Mouse (Mus musculus): ENCODE results near the gene Trmo.

The Trmo gene

DNA sequence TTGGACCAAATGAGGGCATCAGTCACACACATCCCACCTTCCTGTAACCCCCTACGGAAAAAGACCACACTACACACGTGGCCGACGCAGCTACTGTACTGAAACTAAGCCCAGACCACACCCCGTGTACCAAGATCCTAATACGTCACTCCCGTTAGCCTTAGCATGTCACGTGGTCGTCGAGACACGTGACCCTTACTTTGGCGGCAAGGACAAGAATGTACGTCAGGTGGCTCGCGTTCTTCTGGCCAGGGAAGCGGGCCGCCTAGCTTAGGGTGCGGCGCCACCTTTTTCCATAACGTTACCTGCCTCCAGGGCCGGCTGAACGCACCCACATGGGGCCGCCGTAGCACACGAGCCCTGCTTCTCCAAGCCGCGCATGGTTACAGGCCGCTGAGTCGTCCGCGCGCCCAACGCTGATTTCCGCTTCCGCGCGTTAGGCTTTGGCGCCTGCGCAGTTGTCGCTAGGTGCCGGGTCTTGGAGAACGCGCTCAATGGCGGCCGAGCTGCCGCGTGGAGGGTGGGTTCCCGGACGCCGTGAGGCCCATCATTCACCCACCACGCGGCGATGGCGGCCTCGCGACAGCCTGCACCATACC, at the start of gene Trmo:
Gene Trmo (minus strand): TSS at position 425 of the 599 bp plus-strand sequence.
- DNase-seq (ENCODE audit: low read depth): peak; percentile 96

DNA sequence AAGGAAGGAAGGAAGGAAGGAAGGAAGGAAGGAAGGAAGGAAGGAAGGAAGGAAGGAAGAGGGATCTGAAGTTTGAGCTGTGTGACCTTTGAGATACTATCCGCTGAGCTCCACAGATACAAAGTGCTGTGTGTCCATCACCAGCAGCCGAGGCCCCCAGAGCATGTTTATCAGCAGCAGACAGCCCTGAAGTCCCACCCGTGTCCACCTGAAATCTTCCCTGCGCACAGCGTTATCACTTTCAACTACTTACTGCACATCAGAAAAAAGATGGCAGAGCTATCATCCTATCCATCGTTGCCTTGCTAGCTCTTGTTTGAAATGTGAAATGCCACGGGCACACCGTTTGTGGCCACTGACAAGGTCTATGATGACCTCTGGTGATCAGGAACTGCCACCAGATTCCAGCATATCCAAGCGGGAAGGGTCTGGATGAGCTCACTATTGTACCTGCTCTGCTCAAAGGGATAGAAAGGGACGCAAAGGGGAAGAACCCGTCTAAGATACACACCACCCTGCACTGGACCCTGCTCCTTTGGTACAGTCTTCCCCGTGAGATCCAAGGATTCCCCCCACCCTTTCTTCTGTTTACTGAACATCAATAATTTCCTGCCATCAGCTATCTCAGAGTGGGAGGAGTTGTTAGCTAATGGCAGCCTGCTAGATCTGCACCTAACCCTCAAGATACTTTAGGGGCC, 43.3 kb upstream of the Trmo start:
- no peak for DNase-seq (ENCODE audit: low read depth)

DNA sequence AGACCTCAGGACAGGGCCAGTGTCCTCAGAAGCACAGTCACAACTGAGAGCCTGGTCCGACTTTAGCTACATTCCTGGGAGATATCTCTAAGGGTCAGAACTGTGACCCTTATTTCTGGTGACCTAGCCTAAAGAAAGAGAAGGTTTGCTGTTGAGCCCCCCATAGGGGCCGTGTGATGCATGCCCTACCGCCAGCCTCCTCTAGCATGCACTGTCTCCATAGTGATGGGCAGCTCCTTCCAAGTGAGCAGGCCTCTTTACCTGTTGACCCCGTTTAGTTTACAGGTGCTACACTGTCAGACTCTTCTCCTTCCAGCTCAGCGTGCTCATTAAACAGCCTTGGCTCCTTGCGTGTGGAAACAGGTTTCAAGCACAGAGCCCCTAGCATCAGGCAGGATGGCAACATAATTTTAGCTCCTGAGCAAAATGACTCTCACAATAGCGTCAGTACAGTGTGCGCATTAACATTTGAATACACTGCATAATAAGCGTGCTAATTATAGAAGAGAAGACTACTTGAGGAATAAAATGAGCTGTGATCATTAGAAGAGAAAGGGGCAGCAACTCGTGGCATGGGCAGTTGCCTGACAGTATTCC, 39.8 kb upstream of the Trmo start:
- DNase-seq (ENCODE audit: low read depth): no peak

DNA sequence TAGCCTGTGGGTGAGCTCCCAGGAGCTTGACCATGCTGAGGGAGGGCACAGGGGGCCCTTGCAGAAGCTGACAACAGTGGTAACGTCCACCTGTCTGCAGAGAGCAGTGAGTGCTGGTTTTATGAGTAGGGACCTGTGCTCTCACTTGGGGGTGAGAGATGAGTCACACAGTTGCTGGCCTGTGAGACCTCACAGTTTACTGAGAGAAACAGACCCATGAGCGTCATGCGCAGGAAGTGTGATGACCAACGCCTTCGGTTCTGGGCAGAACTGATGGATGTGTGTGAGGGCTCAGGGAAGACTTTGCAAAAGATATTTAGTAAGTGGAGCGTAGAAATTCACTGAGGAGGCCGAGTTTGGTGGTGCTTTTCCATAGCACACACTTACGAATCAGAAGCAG, 33.4 kb upstream of the Trmo start:
- no peak for DNase-seq (ENCODE audit: low read depth)

DNA sequence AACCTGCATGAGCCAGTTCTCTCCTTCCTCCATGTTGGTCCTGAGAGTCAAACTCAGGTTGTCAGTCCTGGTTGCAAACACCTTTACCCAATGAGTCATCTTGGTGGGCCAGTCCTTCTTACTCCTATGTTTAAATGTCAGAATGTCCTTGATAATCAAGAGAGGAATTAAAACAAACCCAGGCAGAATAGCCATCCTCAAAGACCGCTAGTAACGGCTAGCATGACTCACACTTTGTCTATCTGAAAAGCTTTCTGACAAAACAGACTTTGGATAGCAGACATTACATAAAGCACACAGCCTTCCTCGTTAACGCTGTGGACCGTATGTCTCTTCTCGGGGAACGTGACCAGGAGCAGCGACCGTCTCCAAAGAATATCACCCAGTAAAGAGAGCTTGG, 29.6 kb upstream of the Trmo start:
- no peak for DNase-seq (ENCODE audit: low read depth)

DNA sequence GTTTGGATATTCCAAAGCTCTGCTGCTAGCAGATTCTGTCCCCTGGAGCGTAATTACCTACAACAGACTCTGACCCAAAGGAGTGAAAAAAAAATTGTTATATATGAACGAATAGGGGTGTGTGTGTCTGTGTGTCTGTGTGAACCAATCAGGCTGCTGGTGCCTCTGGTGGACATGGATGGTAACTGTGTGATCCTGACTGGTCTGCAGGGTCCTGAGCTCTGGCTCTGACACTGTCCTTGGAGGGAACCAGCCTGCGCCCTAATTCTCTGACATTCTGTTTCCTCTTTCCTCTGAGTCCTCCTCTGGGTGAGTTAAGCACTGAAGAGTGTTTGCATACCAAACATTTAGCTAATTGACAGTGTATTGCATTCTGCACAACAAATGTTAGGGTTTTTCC, 28.3 kb upstream of the Trmo start:
- no peak for DNase-seq (ENCODE audit: low read depth)

DNA sequence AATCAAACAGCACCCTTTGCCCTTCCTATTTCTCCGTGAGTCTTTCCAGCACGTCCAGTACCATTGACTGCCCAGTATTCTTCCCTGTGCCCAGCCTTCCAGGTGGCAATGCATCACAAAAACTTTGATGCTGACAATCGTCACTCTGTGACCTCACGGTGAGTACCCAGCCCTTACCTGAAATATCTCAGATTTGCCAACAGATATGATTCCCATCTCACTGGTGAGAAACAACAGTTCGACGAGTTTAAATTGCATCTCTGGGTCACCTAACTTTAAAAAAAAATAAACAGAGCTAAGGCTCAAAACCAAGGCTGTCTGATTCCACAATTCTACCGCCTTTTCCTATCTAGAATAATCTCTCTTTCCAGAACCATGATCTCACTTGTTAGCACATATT, 24.2 kb upstream of the Trmo start, which contains the start of gene Hemgn:
Gene Hemgn (minus strand): TSS at position 101 of the 400 bp plus-strand sequence.
- no peak for DNase-seq (ENCODE audit: low read depth)

DNA sequence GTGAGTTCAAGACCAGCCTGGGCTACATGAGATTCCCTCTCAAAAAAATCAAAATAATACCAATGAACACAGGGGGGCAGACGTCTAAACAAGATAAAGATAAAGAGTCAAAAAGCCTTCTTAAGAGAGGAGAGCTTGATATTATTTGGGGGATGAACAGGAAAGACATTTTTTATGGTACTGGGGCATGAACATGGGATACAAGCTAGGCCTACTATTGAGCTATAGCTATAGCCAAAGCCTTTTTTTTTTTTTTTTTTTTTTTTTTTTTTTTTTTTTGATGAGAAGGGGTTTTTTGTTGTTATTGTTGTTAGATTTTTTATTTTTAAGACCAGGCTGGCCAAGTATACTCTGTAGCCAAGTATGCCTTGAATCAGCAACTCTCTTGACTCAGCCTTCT, 22.9 kb upstream of the Trmo start:
- no peak for DNase-seq (ENCODE audit: low read depth)

DNA sequence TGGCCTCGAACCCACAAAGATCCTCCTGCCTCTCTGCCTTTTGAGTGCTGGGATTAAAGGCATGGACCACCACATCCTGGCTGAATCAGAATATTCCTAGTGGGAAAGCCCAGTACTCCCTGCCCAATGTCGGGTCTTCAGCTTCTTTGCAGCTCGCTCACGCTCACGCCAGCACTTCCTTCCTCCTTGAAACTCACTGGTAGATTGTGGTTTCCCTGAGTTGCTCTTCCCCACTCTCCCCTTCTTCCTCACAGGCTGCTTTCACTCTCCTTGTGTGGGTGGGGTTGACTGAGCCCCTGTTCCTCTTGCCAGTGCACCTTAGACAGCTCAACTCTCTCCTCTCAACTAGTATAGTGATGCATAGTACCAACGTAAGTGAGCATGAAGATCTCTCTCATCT, 22.3 kb upstream of the Trmo start:
- no peak for DNase-seq (ENCODE audit: low read depth)

DNA sequence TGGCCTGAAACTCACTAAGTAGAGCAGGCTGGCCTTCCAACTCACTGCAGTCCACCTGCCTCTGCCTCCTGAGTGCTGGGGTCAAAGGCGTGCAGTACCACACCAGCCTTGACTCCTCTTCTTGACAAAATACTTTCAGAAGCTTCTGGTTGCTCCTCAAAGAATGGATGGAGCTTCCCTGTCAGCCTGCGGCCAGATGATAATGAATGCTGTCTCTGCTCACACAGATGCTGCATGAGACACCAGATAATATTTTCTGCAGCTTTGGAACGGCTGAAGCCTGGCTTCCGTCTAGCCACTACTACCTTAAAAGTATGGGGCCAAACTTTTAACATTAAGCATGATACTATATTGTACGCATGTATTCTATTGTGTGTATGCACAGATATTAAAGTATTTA, 21.4 kb upstream of the Trmo start:
- DNase-seq (ENCODE audit: low read depth): peak; percentile 83

DNA sequence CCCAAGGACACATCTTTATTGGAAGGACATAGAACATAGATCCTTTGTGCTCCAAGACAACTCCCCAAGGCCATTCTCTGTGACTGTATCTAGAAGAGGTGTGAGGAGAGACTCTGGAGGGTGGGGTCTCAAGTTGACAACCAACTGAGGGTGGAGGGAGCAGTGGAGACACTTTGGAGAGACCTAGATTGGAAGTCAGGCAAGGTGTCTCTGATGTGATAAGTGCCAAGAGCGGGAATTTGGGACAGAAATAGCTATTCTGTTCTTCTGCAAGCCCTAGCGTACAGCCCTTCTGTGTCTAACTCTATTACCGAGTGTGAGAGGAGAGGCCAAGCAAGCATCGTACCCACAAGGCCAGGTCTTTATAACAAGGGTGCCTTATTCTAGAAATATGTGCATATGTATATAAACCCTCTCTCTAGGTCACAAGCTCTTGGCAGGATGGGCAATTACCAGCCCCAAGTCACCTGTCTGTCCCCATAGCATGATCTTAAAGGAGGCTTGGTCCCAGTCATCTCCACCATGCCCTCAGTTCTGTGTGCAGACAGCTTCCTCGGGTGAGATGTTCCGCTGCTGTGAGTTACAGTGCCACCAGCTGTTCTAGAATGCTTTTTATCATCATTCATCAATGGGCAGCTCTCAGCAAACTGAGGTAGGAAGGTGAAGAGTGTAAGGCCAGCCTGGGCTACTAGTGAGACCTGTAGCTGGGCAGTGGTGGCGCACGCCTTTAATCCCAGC, 17.9 kb upstream of the Trmo start:
- peak; percentile 81 for DNase-seq (ENCODE audit: low read depth)

DNA sequence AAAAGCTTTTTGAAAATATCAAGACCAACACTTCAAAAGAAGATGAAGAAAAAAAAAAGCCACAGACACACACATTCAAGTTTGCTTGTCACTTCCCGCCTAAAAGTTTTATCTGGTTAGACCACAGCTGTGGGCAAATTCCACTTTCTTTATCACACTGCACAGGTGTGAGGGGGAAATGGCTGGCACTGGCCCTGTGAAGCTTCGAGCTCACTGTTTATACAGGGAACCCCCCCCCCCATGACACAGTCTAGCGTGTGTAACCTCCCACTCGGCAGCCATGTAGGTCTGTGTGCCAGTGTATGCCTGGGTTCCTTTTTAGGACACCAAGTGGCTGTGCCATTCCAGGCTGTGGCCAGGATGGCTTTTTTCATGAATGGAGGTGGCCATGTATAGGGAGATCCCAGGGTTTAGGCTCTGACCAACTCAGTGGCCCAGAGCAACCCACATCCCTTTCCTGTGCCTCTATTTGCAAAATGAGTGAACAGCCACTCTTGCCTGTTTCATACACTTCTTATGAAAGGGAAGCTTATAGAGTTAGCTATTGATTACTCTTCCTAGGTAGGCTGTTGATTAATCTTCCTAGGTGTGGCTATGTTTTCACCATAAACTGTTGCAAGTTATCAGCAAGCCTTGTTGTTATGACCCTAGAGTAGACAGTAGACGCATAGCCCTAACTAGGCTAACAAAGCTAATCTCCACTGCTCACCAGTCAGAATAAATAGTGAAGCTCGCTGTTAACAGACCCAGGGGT, 15.0 kb upstream of the Trmo start:
- peak; percentile 92 for DNase-seq (ENCODE audit: low read depth)

DNA sequence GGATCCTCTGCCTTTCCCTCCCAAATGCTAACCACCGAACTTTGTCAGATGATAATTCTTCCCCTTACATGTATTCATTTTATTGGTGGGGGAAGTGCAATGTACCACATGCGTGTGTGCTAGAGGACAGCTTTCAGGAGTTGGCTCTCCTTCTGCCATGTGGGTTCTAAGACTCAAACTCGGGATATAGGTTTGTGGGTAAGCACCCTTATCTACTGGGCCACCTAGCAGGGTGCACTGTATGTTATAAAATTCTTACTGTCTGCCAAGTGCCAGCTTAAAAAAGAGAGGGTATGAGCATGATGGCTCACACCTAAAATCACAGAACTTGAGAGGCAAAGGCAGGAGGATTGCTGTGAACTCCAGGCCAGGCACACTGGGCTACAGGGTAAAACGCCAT, 9.6 kb upstream of the Trmo start:
- no peak for DNase-seq (ENCODE audit: low read depth)

DNA sequence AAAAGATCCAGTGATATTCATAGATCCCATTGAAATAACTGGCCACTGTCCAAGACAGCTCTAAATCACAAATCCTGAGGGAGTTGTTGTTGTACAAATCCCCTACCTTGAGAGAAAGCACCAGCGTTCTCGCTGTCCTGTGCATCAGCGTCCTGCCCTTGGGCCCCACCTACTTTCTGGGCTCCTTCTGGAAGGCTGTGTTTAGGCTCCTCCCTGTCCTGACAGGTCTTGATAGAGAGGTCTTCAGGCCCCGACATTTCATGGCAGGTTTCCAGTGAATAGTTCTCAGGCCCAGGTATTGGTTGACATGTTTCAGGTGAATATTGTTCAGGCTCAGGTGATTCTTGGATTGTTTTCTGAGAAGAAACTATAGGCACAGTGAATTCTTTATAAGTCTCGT, 6.5 kb upstream of the Trmo start:
- peak; percentile 79 for DNase-seq (ENCODE audit: low read depth)

DNA sequence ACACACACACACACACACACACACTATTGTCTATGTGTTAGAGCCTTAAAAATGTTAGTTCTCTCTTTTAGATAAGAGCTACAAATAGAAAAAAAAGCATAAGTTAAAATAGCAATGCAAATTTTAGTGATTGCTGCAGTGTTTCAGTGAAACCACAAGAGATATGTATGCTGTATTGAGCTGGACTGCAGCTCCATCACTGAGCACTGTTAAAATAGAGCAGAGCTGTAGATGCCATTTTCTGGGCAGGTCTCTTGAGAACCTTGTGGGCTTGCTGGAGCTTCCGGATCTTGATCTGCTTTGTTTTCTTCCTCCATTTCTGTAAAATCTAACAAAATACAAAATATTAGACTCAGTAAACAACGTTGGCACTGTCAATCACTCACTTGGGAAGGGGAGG, 5.2 kb upstream of the Trmo start:
- no peak for DNase-seq (ENCODE audit: low read depth)

DNA sequence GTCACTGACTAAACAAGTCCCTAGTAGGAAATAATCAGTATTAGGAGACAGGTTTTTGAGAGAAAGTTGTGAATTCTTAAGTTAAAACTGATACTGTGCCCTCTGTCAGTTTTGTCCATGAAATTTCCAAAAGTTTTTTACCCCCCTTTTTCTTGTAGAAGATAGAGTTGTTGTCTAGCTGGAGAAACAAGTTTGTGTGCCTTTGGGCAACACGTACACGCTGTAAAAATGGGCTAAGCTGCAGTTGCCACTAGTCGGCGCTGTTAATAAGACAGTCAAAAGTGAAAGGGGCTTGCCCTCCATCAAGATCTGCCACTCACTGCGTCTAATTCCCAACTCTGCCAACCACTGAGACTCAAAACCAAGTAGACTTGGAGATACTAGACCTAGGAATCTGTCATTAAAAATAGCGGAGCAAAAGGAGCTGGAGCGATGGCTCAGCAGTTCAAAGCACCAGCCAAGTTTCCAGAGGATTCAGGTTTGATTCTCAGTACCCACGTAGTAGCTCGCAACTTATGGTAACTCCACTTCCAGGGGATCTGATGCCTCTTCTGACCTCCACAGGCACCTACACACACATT, 1.2 kb upstream of the Trmo start:
- peak; percentile 96 for DNase-seq (ENCODE audit: low read depth)

DNA sequence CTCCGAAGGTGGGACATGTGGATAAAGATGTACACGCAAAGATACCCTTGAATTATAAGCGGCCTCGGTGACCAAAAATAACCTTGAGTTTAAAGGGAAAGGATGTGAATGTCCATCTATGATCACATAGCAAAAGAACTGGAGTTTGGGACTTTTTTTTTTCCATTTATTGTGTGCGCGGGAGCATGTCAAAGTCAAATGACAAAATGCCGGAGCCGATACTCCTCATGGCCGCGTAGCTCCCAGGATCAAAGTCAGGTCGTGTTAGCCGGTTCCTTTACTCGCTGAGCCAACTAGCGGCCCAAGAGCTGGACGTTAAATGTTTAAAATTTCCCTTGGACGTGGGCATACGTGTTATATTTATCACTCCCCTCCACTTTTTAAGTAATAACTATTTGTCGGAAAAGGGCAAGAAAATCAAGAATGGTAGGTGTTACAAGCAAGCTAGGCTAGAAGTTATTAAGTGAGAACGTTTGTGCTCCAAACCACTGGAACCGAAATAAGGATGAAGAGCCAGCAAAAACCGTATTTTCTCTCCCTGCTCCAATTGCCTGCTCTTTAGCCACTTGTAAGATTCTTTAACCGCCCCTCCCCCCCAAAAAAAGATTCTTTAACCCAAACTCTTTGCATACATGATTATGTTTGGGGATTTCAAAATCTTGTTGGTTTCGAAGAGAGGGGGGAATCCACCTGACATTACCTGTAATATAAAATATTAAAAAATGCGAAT, 540 bp upstream of the Trmo start:
- no peak for DNase-seq (ENCODE audit: low read depth)

DNA sequence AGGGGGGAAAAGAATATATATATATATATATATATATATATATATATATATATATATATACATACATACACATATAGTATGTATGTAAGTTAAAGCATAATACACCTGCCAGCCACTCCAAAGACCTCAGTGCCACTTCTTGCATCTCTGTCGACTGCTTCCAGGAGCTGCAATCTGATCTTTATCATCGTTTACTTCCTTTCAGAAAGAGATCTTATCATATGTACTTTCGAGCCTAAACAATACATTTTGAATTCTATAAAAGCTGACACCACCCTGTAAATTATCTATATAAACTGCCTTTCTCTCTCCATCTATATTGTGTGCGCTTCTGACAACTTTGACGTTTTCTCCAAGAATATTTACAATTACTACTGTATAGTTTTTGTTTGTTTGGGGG, 681 bp downstream of the Trmo start:
- no peak for DNase-seq (ENCODE audit: low read depth)

DNA sequence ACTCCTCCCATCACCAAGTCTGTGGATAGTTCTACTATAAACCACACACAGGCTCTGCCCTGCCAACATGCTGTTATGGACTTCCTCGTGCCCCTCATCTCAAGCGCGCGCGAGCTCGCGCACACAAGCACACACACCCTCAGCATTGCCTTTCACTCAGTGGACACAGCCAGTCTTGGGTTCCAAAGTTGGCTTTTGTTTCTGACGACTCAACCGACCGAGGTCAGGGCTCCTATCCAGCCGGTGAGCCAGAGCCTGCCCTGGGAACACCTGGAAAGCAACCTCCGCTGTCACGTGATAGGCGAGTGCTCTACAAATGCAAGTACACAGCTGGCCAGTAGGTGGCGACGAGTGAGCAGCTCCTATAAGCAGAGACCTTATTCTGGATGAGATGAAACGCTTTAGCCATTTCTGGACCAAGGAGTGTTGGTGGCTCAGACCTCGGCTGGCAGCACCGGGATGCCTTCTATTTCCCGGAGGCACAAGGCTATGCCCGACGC, 14.3 kb downstream of the Trmo start:
- DNase-seq (ENCODE audit: low read depth): peak; percentile 69

DNA sequence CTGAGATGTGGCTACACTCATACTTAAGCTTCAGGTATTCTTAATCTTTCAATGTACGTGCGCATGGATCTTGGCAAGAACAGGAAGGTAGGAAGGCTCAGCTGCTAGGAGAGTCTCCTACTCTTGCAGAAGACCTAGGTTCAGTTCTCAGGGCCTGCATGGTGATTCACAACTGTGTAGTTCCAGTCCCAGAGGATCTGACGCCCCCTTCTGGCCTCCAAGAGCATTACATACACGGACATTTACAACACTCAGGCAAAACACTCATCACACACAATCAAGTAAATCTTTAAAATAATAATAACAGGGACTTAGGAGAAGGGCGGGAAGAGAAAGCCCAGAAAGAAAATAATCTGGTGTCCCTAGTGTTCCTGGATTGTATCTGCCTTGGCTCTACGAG, 14.8 kb downstream of the Trmo start:
- DNase-seq (ENCODE audit: low read depth): no peak

DNA sequence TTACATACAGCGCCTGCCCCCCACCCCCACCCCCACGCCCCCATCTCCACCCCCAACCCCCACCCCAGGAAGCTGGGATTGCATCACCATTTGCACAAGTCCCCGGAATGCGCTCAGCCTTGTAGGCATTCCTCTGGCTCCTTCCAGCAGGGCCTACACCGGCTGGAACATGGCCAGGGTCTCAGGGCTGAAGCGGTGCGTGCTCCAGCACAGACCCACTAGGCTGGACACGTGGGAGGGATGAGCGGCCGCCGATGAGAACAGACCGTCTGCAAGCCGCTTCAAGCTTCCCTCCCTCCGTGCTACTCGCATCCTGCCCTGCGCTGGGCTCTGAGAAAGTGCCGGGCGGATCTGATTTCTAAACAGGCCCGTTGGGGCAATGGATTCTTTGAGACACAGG, 18.2 kb downstream of the Trmo start:
- no peak for DNase-seq (ENCODE audit: low read depth)

All from c-Kit-positive CD71-positive TER-119-negative erythroid progenitor cells, embryonic 14.5 days (primary cell).